Mouse (Mus musculus): Measurements from ENCODE around the gene Rps6kl1. TPM values are rescaled to one million over a fixed set of nuclear protein-coding genes. Genes with fewer than 3 reads are reported as not detected.

Rps6kl1 gene
- polyA plus RNA-seq, 2 experiments = 0.39 to 0.43 TPM

DNA sequence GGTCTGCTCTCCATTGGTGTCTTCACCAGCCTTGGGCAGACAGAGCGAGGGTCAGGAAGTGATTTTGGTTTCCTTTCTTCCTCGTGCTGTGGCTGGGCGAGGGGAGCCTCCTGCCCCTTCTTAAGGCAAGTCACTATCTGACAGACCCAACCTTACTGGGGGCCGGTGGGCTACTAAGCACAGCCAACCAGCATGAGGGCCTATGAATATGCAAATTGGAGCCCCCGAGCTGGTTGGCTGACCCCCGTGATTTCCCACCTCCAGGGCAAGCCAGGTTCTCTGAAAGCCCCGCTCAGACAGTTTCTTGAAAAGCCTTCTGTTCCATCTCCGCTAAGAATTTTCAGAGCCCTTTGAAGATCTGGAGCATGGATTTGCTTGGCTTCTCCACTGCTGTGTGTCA lies 44.8 kb downstream of the Rps6kl1 start:
- WGBS = 6% methylated on average over 8 of the region's 8 CpGs

DNA sequence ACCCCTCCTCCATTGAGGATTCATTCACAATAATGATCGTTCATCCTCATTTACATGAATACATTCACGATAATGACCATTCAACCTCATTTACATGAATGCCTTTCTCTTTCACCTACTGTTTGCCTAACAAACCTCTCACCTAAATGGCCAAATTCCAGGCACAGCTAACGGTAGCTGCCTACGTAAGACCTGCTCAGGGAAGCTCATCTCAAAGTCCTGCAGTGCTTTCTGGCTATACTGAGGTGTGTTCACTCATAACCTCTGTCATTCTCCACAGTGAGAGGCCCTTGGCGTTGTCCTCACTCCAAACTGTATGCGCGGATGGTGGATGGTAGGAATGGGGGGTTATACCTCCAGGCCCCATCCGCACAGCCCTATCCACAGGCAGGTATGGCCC lies 46.3 kb downstream of the Rps6kl1 start:
- TF ChIP-seq POLR2A (IDR thresholded peaks at IDR 0.05; ENCODE audit: borderline replicate concordance, extremely low read depth, insufficient read depth, insufficient read length) = no peak
- WGBS = 86% methylated on average over 8 of the region's 8 CpGs
- no peak overlapping the region for H3K4me3 ChIP-seq (replicated peaks; ENCODE audit: low read length)

More for the DNA sequence above, 44.8 kb downstream of the Rps6kl1 start:
- no peak overlapping the region for H3K27ac ChIP-seq (replicated peaks; ENCODE audit: low read depth, low read length)
- 0 out of 2 replicates have a peak overlapping the region, but pooled peaks have one; percentile 3 for H3K4me3 ChIP-seq (replicated peaks; ENCODE audit: low read length)
- H3K4me2 ChIP-seq (replicated peaks; ENCODE audit: low read depth, low read length, severe bottlenecking) = peak overlapping the region; percentile 36
- DNase-seq (ENCODE audit: low spot score) = no peak
- H3K27me3 ChIP-seq (ENCODE audit: control insufficient read depth, insufficient read depth, low read length) = no peaks in the 10 kb centered on the region
- TF ChIP-seq POLR2A (IDR thresholded peaks at IDR 0.05; ENCODE audit: borderline replicate concordance, extremely low read depth, insufficient read depth, insufficient read length) = no peak
- H3K36me3 ChIP-seq (ENCODE audit: control insufficient read depth, insufficient read depth, low read length) = no peaks in the 10 kb centered on the region
- no peaks in the 10 kb centered on the region for H3K9me3 ChIP-seq (ENCODE audit: control insufficient read depth, low read length)
- no peak for ATAC-seq (ENCODE audit: low FRiP score, low read depth)
- peaks cover 16% of the 10 kb centered on the region for H3K4me1 ChIP-seq (ENCODE audit: control insufficient read depth, insufficient read depth, low read length)
- 0 out of 2 replicates have a peak overlapping the region, but pooled peaks have one; percentile 25 for H3K9ac ChIP-seq (ENCODE audit: low read depth, low read length, severe bottlenecking)

DNA sequence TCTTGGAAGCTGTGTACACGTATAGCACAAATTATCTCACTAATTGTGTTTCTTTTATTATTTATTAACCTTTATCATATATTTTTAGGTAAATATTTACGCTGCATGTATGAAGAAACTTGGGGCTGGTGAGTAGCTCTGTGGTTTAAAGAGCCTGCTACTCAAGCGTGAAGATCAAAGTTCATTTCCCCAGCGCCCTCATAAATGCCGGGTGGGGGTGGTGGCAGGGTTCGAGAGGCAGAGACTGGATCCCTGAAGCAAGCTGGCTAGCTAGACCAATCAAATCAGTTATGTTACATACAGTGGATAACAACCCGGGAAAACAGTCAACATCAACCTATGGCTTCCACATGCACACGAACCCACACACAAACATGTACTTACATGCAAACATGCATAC lies 48.0 kb downstream of the Rps6kl1 start:
- no peak overlapping the region for H3K9ac ChIP-seq (ENCODE audit: low read depth, low read length, severe bottlenecking)
- DNase-seq (ENCODE audit: low spot score) (no peak), ATAC-seq (ENCODE audit: low FRiP score, low read depth) (no peak)
- H3K27me3 ChIP-seq (ENCODE audit: control insufficient read depth, insufficient read depth, low read length) = no peaks in the 10 kb centered on the region
- H3K4me3 ChIP-seq (replicated peaks; ENCODE audit: low read length) = no peak overlapping the region
- H3K27ac ChIP-seq (replicated peaks; ENCODE audit: low read depth, low read length) = no peak overlapping the region
- H3K4me1 ChIP-seq (ENCODE audit: control insufficient read depth, insufficient read depth, low read length) = peaks cover 9% of the 10 kb centered on the region; the same call in 1 of the 2 replicates
- H3K9me3 ChIP-seq (ENCODE audit: control insufficient read depth, low read length) = no peaks in the 10 kb centered on the region
- H3K36me3 ChIP-seq (ENCODE audit: control insufficient read depth, insufficient read depth, low read length) = no peaks in the 10 kb centered on the region
- WGBS = 65% methylated on average over 8 of the region's 8 CpGs
- TF ChIP-seq POLR2A (IDR thresholded peaks at IDR 0.05; ENCODE audit: borderline replicate concordance, extremely low read depth, insufficient read depth, insufficient read length) = no peak
- no peak overlapping the region for H3K4me2 ChIP-seq (replicated peaks; ENCODE audit: low read depth, low read length, severe bottlenecking)

More for the DNA sequence above, 46.3 kb downstream of the Rps6kl1 start:
- Histone ChIP-seq H3K4me1 (ENCODE audit: control insufficient read depth, insufficient read depth, low read length) (peaks cover 13% of the 10 kb centered on the region), H3K9me3 (ENCODE audit: control insufficient read depth, low read length) (no peaks in the 10 kb centered on the region), H3K9ac (ENCODE audit: low read depth, low read length, severe bottlenecking) (no peak overlapping the region), H3K27ac (replicated peaks; ENCODE audit: low read depth, low read length) (no peak overlapping the region), H3K36me3 (ENCODE audit: control insufficient read depth, insufficient read depth, low read length) (no peaks in the 10 kb centered on the region), H3K27me3 (ENCODE audit: control insufficient read depth, insufficient read depth, low read length) (no peaks in the 10 kb centered on the region), H3K4me2 (replicated peaks; ENCODE audit: low read depth, low read length, severe bottlenecking) (no peak overlapping the region)
- no peak for ATAC-seq (ENCODE audit: low FRiP score, low read depth)
- DNase-seq (ENCODE audit: low spot score) = no peak

DNA sequence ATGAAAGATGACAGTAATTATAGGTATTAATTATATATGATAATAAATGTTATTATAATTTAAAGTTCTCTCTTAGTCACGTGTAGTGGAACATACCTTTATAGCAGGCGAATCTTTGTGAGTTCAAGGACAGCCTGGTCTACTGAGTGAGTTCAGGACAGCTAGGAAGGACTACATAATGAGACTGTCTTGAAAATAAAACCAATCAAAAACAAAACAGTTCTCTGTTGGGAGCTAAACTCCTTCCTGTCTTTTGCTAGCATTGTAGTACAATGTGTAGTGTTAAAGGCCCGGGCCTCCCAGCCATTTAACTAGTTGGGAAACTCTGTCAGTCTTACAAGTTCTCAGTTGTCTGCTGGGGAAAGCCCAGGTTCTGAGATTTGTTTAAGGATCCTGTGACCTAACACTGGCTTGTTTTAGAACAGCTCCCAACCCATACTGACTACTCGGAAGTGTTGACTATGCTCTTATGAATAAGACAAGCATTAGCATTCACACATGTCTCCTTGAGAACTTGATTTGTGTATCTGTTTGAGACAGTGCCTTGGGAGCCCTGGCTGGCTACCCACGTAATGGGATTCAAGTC lies 49.5 kb downstream of the Rps6kl1 start:
- ATAC-seq (ENCODE audit: low FRiP score, low read depth) (no peak), DNase-seq (ENCODE audit: low spot score) (no peak)
- WGBS = 80% methylated on average over 5 of the region's 5 CpGs
- Histone ChIP-seq H3K4me1 (ENCODE audit: control insufficient read depth, insufficient read depth, low read length) (peaks cover 6% of the 10 kb centered on the region; the same call in 1 of the 2 replicates), H3K4me2 (replicated peaks; ENCODE audit: low read depth, low read length, severe bottlenecking) (no peak overlapping the region), H3K27ac (replicated peaks; ENCODE audit: low read depth, low read length) (no peak overlapping the region), H3K36me3 (ENCODE audit: control insufficient read depth, insufficient read depth, low read length) (no peaks in the 10 kb centered on the region), H3K9ac (ENCODE audit: low read depth, low read length, severe bottlenecking) (no peak overlapping the region), H3K4me3 (replicated peaks; ENCODE audit: low read length) (no peak overlapping the region), H3K27me3 (ENCODE audit: control insufficient read depth, insufficient read depth, low read length) (no peaks in the 10 kb centered on the region), H3K9me3 (ENCODE audit: control insufficient read depth, low read length) (no peaks in the 10 kb centered on the region)
- no peak for TF ChIP-seq POLR2A (IDR thresholded peaks at IDR 0.05; ENCODE audit: borderline replicate concordance, extremely low read depth, insufficient read depth, insufficient read length)

DNA sequence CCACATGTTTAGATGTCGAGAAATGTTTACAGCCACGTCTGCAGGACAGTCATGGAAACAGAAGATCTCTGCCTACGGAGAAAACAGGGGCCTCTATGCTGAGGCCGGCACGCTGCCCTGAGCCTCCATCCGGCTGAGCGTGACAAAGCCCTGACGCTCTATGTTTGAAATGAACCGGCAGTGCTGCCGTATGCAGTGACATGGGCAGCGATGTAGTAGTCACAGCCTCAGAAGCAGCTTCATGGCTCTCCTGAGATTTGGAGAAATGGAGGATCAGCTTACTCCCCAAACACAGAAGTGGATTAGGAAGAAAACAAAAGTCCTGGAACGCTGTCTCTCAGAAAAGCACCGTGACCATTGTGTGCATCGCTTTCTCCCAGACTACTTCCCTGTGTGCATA lies 50.1 kb downstream of the Rps6kl1 start:
- Histone ChIP-seq H3K4me1 (ENCODE audit: control insufficient read depth, insufficient read depth, low read length) (no peaks in the 10 kb centered on the region), H3K27ac (replicated peaks; ENCODE audit: low read depth, low read length) (no peak overlapping the region), H3K27me3 (ENCODE audit: control insufficient read depth, insufficient read depth, low read length) (no peaks in the 10 kb centered on the region), H3K36me3 (ENCODE audit: control insufficient read depth, insufficient read depth, low read length) (no peaks in the 10 kb centered on the region), H3K4me3 (replicated peaks; ENCODE audit: low read length) (no peak overlapping the region), H3K4me2 (replicated peaks; ENCODE audit: low read depth, low read length, severe bottlenecking) (no peak overlapping the region), H3K9ac (ENCODE audit: low read depth, low read length, severe bottlenecking) (no peak overlapping the region; the same call in 1 of the 2 replicates), H3K9me3 (ENCODE audit: control insufficient read depth, low read length) (no peaks in the 10 kb centered on the region)
- peak; percentile 56; the same call in 1 of the 2 replicates for ATAC-seq (ENCODE audit: low FRiP score, low read depth)
- TF ChIP-seq POLR2A (IDR thresholded peaks at IDR 0.05; ENCODE audit: borderline replicate concordance, extremely low read depth, insufficient read depth, insufficient read length) = no peak
- 57% methylated on average over 14 of the region's 14 CpGs for WGBS
- no peak for DNase-seq (ENCODE audit: low spot score)
